Mouse (Mus musculus): ENCODE measurements around the gene Aes. TPM values are rescaled to one million over a fixed set of nuclear protein-coding genes. Genes with fewer than 3 reads are reported as not detected.
A peak's percentile ranks its signal among the peaks of the same experiment; 100 is the strongest.

Aes gene
- 867 and 972 TPM in 2 replicates for polyA plus RNA-seq (2012; rRNA removed)

DNA sequence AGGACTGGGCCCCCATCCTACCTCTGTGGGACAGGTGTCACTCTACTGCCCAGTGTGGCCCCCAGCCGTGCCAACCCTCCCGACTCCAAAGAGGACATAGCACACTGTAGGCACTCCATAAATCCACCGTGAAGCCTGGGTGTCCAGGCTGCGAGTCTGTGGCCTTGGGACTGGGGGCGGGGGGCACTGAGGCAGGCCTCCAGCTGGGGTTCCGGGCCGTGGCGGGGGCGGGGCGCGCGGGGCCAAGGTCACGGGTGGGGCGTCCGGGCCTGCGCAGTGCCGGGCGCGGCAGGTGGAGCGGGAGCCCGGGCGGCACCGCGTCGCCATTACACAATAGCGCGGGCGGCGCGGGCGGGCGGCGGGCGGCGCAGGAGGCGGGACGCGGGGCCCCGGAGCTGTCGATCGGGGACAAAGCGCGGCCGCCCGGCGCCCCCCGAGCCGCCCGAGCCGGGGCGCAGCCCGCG, at the start of gene Aes:
Gene Aes, plus strand, starts transcription at position 326 of the 464 bp plus-strand sequence.
- DNase-seq (ENCODE audit: extremely low spot score in 1 of 2, low spot score in 1 of 2) = peak in 1 of 2 experiments; percentile 75

- no peak for DNase-seq (ENCODE audit: extremely low spot score in 1 of 2, low spot score in 1 of 2)
Measured at GRCm38 (mm10) chr10:81510246-81510810, 49.0 kb upstream of the Aes start.

DNA sequence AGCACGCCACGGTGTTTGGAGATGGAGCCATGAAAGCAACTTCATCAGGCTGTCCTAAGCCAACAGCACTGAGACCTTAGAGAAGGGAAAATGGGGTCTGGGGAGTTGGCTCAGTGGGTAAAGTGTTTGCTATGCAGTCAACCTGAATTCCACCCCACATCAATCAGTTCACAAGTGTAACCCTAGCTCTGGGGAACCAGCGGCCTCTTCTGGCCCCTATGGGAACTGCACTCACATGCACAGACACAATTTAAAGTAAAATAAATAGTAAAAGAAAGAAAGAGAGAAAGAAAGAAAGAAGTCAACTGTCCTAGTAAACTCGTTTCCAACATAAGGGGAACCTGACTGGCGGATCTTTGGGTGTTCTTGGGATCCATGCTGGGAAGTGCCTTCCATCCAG, 45.5 kb upstream of the Aes start:
- DNase-seq (ENCODE audit: extremely low spot score in 1 of 2, low spot score in 1 of 2) = no peak

DNA sequence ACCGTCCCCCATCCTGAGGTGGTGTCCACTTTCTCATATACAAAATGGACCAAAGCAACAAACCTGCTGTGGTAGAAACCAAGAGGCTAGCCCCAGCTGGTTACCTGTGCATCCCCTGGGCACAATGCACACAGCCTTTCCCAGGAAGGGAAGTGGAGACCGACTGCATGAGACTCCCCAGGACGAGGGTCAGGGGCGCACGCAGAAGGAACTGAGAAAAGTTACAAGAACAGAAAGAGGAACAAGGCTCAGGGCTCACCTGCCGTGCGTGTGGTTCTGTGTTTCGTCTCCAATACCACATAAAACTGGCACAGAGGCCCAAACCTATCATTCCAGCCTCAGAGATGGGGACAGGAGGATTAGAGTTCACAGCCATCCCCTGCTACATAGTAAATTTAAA, 42.1 kb upstream of the Aes start:
- no peak for DNase-seq (ENCODE audit: extremely low spot score in 1 of 2, low spot score in 1 of 2)

DNA sequence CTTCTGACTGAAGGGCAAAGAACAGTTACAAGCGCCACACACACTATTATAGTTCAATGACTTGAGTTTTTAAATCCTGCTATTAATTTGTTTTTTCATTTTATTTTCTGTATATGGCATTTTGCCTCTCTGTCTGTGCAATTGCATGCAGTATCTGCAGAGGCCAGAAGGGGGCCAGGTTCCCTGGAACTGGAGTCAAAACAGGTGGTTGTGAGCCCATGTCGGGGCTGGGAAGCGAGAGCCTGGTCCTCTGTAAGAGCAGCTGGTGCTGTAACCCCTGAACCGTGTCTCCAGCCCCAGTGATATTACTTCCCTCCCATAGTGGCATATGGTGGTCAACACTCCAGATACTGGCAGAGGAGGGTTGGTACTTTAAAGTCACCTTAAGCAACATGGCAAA, 40.7 kb upstream of the Aes start:
- DNase-seq (ENCODE audit: extremely low spot score in 1 of 2, low spot score in 1 of 2) = peak in 1 of 2 experiments; percentile 71

DNA sequence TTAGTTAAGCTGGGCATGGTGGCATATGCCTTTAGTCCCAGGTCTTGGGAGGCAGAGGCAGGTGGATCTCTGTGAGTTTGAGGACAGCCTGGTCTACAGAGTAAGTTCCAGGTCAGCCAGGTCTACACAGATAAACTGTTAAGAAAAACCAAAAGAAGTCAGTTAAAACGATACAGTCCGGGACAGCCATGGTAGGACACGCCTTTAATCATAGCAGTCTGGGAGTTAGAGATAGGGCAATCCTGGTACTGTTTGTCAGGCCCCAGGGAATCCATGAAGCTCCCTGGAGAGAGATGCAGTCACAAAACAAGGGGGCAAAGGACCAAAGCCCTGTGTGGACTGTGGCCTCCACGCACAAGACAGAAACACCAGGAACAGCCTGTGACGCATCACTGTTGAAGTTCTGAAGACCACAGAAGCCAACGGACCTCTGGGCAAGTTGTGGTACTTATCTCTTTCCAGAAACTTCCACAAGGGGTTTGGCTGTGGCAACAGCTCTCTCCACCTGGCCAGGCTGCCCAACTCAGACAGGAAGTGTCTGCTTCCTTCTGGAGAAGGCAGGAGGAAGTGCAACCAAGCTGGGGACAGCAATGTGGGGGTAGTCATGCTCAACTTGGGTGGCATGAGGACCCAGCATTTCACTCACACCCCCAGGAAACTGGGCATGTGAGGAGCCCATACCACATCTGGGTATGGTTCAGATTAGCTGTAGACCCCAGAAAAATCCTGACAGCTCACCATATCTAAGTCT, 39.9 kb upstream of the Aes start:
- no peak for DNase-seq (ENCODE audit: extremely low spot score in 1 of 2, low spot score in 1 of 2)

DNA sequence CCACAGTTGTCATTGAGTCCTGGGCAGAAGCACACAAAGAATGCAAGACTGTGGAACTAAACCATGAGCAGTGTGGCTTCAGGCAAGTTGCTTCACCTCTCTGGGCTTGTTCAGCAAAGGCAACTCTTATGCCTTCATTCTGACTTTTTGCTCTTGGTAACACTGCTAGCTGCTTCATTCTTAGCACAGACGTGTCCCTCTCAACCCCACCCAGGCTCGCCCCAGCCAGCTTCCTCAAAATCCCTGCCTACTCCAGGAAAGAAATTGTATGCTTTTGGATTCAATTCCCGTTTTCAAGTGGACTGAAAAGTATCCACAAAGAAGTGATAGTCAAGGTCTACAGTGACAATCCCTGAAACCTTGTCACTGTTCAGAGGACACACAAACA, 39.3 kb upstream of the Aes start:
- no peak for DNase-seq (ENCODE audit: extremely low spot score in 1 of 2, low spot score in 1 of 2)

DNA sequence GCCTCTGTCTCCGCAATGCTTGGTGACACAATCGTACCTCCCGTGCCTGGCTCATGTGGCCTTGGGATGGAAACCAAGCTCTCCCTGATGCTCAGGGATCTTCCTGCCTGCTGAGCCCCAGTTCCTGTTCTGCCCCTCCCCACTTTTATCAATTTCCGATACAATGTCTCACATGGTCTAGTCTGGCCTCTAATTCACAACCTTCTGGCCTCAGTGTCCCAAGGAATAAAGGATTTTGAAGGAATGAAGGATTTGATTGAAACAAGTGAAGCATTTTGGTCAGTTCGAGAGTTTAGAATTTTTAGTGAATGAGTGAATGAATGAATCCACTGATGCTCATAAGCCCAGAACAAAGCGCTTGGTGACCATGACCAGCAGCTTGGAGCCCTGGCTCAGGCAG, 36.1 kb upstream of the Aes start:
- DNase-seq (ENCODE audit: extremely low spot score in 1 of 2, low spot score in 1 of 2) = no peak

GRCm38 (mm10) chr10:81523570-81523969, 35.7 kb upstream of the Aes start:
- no peak for DNase-seq (ENCODE audit: extremely low spot score in 1 of 2, low spot score in 1 of 2)

- no peak for DNase-seq (ENCODE audit: extremely low spot score in 1 of 2, low spot score in 1 of 2)
Measured at GRCm38 (mm10) chr10:81524051-81524605, 35.2 kb upstream of the Aes start, which contains the start of gene Gna15. Gna15 (minus strand) TSS chr10:81524225.

- no peak for DNase-seq (ENCODE audit: extremely low spot score in 1 of 2, low spot score in 1 of 2)
Measured at GRCm38 (mm10) chr10:81525017-81525694, 34.1 kb upstream of the Aes start.

GRCm38 (mm10) chr10:81526779-81527178, 32.5 kb upstream of the Aes start:
- peak in 1 of 2 experiments; percentile 82 for DNase-seq (ENCODE audit: extremely low spot score in 1 of 2, low spot score in 1 of 2)

DNA sequence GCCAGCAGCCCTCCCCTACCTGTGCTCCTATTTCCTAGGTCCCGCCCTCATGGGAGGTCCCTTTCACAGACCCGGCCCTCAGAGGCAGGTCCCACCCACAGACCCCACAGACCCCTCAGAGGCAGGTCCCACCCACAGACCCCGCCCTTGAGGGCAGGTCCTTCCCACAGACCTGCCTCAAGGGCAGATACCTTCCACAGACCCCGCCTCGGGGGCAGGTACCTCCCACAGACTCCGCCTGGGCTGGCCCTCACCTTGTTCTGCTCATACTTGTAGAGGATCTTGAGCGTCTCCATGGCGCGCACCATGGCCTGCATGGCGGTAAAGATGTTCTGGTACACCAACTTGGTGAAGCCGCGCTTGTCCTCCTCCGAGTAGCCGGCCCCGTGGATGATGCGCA, 24.5 kb upstream of the Aes start:
- DNase-seq (ENCODE audit: extremely low spot score in 1 of 2, low spot score in 1 of 2) = no peak

GRCm38 (mm10) chr10:81536734-81537133, 22.6 kb upstream of the Aes start:
- no peak for DNase-seq (ENCODE audit: extremely low spot score in 1 of 2, low spot score in 1 of 2)

GRCm38 (mm10) chr10:81537429-81537828, 21.9 kb upstream of the Aes start:
- no peak for DNase-seq (ENCODE audit: extremely low spot score in 1 of 2, low spot score in 1 of 2)

GRCm38 (mm10) chr10:81538321-81539048, 20.8 kb upstream of the Aes start:
- peak in 1 of 2 experiments; percentile 49 for DNase-seq (ENCODE audit: extremely low spot score in 1 of 2, low spot score in 1 of 2)

DNA sequence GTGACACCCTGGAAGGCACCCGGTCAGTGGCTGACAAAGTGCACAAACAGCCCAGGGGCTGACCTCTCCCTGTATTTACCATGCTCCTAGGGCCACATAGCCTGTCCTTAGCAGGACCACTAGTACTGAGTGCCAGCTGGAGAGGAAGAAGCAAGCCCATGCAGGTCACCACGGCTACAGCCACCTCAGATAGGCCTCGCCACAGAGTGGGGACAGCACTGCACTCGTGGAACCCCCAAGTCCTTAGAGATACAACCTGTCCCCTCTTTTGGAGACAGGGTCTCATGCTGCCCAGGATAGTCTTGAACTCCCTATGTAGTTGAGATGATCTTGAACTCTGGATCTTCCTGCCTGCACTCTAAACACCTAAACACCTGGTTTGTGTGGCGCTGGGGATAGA, 17.9 kb upstream of the Aes start:
- DNase-seq (ENCODE audit: extremely low spot score in 1 of 2, low spot score in 1 of 2) = no peak

GRCm38 (mm10) chr10:81541803-81542202, 17.5 kb upstream of the Aes start:
- DNase-seq (ENCODE audit: extremely low spot score in 1 of 2, low spot score in 1 of 2) = no peak

DNA sequence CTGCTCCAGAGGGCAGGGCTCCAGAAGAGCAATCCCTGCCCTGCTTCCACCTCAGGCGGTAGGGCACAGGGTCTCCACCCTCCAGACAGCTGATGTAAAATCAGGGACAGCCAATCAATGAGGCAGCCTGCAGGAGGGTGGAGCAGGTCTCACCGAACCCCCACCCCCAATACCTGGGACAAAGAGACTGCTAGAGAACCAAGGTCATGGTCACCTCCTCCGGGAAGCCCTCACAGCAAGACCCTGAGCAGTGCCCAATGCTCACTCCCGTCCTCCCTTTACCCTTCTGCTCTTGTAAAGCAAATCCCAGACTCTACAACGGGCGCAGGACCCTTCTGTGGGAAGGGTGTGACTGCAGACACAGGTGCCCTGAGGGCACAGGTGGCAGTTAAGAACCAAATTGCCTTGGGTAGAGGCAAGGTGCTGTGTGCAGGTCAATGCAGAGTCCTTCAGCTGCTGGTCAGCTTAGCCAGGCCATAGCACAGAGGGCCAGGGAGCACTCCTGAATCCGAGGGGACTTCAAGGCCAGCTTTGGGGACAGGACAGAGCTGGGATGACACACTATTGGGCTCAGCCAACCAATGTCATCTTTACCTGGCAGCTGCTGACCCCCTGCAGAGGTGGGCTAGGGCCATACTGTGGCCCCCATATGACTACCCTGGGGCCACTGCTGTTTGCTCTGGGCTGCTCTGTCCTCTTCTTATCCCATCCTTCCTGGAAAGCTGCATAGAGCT, 16.4 kb upstream of the Aes start:
- DNase-seq (ENCODE audit: extremely low spot score in 1 of 2, low spot score in 1 of 2) = no peak

- DNase-seq (ENCODE audit: extremely low spot score in 1 of 2, low spot score in 1 of 2) = no peak
Measured at GRCm38 (mm10) chr10:81543633-81544032, 15.7 kb upstream of the Aes start.
